Mouse (Mus musculus) neural tube, embryonic 11.5 days (tissue): Measurements from ENCODE around the gene Sec24c. TPM values are rescaled to one million over a fixed set of nuclear protein-coding genes. Genes with fewer than 3 reads are reported as not detected.

ENCODE experiments used
- ATAC-seq: fragments of 200-750 bp; cut with Nextera tagmentation; 2 replicates; pipeline ENCODE4 v1.8.0; 2017; ENCODE audit warnings: moderate number of reproducible peaks, mild to moderate bottlenecking, moderate TSS enrichment, moderate library complexity; ENCODE audit not compliant: insufficient read depth, low FRiP score, low TSS enrichment
- DNase-seq: peaks from one replicate; pipeline ENCODE4 v3.0.0-alpha.2; 2015; ENCODE audit warnings: low spot score
- H3K27ac ChIP-seq: fragments of 300-500 bp; sonication (generic); 2 replicates; pipeline ENCODE4 v1.5.1; 2014; ENCODE audit warnings: low read depth, mild to moderate bottlenecking, low read length
- H3K27me3 ChIP-seq: fragments of 300-500 bp; sonication (generic); 2 replicates; pipeline ENCODE4 v1.6.1; 2014; ENCODE audit warnings: mild to moderate bottlenecking, low read length, mixed read lengths; ENCODE audit not compliant: control insufficient read depth, insufficient read depth
- H3K36me3 ChIP-seq: fragments of 300-500 bp; sonication (generic); 2 replicates; pipeline ENCODE4 v1.6.1; 2014; ENCODE audit warnings: mild to moderate bottlenecking, low read length, moderate library complexity, mixed read lengths; ENCODE audit not compliant: control insufficient read depth, insufficient read depth
- H3K4me1 ChIP-seq: fragments of 300-500 bp; sonication (generic); 2 replicates; pipeline ENCODE4 v1.6.1; 2014; ENCODE audit warnings: low read length, mixed read lengths; ENCODE audit not compliant: control insufficient read depth, insufficient read depth
- H3K4me2 ChIP-seq: fragments of 300-500 bp; sonication (generic); 2 replicates; pipeline ENCODE4 v1.6.1; 2014; ENCODE audit warnings: low read depth, mild to moderate bottlenecking, moderate library complexity
- H3K4me3 ChIP-seq: fragments of 300-500 bp; sonication (generic); 2 replicates; pipeline ENCODE4 v1.5.1; 2014; ENCODE audit warnings: low read depth, low read length
- H3K9ac ChIP-seq: fragments of 300-500 bp; sonication (generic); 2 replicates; pipeline ENCODE4 v1.6.1; 2014; ENCODE audit warnings: mild to moderate bottlenecking, low read length
- H3K9me3 ChIP-seq: fragments of 300-500 bp; sonication (generic); 2 replicates; pipeline ENCODE4 v1.6.1; 2016; ENCODE audit warnings: low read length; ENCODE audit not compliant: control insufficient read depth
- WGBS: fragments of 180-500 bp; shearing (Covaris S2); extraction: QIAGEN DNeasy Blood & Tissue Kit; methylation state at CpG from one replicate; pipeline ENCODE4 v1.1.7; 2014; 5-methylcytosine and 5-hydroxymethylcytosine counted together
- polyA plus RNA-seq: library from polyadenylated mRNA; unstranded; fragments of >200 nt; fragmentation: Nextera tagmentation; extraction: Ambion mirVana; gene quantifications from 2 replicates; pipeline ENCODE4 v1.2.1, GENCODE M21; 2014

The Sec24c gene
- polyA plus RNA-seq, 1 experiment from 2014 or later, result 95.8 TPM

GRCm38 (mm10) chr14:20655731-20656130, 18.4 kb upstream of the Sec24c start:
- Histone ChIP-seq H3K27ac (no peak overlapping the region), H3K4me3 (no peak overlapping the region), H3K9ac (no peak overlapping the region), H3K36me3 (no peaks in the 10 kb centered on the region), H3K4me1 (no peaks in the 10 kb centered on the region), H3K4me2 (no peak overlapping the region), H3K9me3 (no peaks in the 10 kb centered on the region), H3K27me3 (no peaks in the 10 kb centered on the region)
- WGBS, result 77% methylated on average over 9 of the region's 9 CpGs
- ATAC-seq (no peak), DNase-seq (no peak)

- 55% methylated on average over 11 of the region's 11 CpGs for WGBS
- Histone ChIP-seq H3K27me3 (no peaks in the 10 kb centered on the region), H3K4me3 (no peak within 1 kb of the TSS), H3K4me1 (no peaks in the 10 kb centered on the region; the same call in 1 of the 2 replicates), H3K9me3 (no peaks in the 10 kb centered on the region), H3K36me3 (no peaks in the 10 kb centered on the region), H3K27ac (no peak within 1 kb of the TSS), H3K9ac (no peak within 1 kb of the TSS), H3K4me2 (no peak within 1 kb of the TSS)
- DNase-seq, result no peak
- no peak for ATAC-seq
Observed at GRCm38 (mm10) chr14:20656361-20656760, 17.7 kb upstream of the Sec24c start, which contains the start of gene Myoz1. Gene Myoz1, minus strand, starts transcription at chr14:20656540.

GRCm38 (mm10) chr14:20658326-20658725, 15.8 kb upstream of the Sec24c start:
- H3K9me3 ChIP-seq, result no peaks in the 10 kb centered on the region
- H3K27me3 ChIP-seq, result no peaks in the 10 kb centered on the region
- DNase-seq (no peak), ATAC-seq (no peak)
- no peak overlapping the region for H3K4me2 ChIP-seq
- H3K9ac ChIP-seq, result no peak overlapping the region
- peaks cover 6% of the 10 kb centered on the region; the same call in 1 of the 2 replicates for H3K4me1 ChIP-seq
- H3K4me3 ChIP-seq, result no peak overlapping the region
- H3K27ac ChIP-seq, result no peak overlapping the region
- H3K36me3 ChIP-seq, result no peaks in the 10 kb centered on the region

DNA sequence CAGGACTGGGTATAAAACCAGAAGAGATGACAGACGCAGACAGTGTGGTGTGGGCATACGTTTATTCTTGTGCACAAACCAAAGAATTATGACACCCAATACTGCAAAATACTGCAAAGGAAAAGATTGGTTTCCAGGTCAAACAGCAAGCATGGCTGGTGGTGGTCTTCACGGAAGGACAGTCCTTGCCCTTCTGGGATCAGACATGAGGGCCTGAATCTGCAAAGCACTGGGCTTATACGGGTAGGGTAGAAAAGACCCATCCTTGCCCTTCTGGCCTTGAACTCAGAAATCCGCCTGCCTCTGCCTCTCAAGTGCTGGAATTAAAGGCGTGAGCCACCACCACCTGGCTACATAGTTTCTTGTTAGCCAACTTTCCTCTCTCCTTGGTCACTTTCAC, 15.2 kb upstream of the Sec24c start:
- peaks cover 6% of the 10 kb centered on the region; the same call in 1 of the 2 replicates for H3K4me1 ChIP-seq
- H3K36me3 ChIP-seq, result no peaks in the 10 kb centered on the region
- ATAC-seq, result no peak
- H3K9me3 ChIP-seq, result no peaks in the 10 kb centered on the region
- no peak overlapping the region for H3K27ac ChIP-seq
- H3K4me3 ChIP-seq, result no peak overlapping the region
- no peaks in the 10 kb centered on the region for H3K27me3 ChIP-seq
- no peak for DNase-seq
- 90% methylated on average over 6 of the region's 6 CpGs for WGBS
- no peak overlapping the region for H3K9ac ChIP-seq
- H3K4me2 ChIP-seq, result no peak overlapping the region

GRCm38 (mm10) chr14:20659687-20660086, 14.4 kb upstream of the Sec24c start:
- DNase-seq, result no peak
- H3K9me3 ChIP-seq, result no peaks in the 10 kb centered on the region
- no peak overlapping the region for H3K4me3 ChIP-seq
- no peak overlapping the region; the same call in 1 of the 2 replicates for H3K9ac ChIP-seq
- no peaks in the 10 kb centered on the region for H3K27me3 ChIP-seq
- H3K36me3 ChIP-seq, result no peaks in the 10 kb centered on the region
- ATAC-seq, result no peak
- no peak overlapping the region for H3K4me2 ChIP-seq
- WGBS, result 92% methylated on average over 7 of the region's 7 CpGs
- no peak overlapping the region for H3K27ac ChIP-seq
- H3K4me1 ChIP-seq, result peaks cover 6% of the 10 kb centered on the region; the same call in 1 of the 2 replicates

- peak overlapping the region; percentile 73 for H3K9ac ChIP-seq
Observed at GRCm38 (mm10) chr14:20660827-20661660, 13.1 kb upstream of the Sec24c start.

DNA sequence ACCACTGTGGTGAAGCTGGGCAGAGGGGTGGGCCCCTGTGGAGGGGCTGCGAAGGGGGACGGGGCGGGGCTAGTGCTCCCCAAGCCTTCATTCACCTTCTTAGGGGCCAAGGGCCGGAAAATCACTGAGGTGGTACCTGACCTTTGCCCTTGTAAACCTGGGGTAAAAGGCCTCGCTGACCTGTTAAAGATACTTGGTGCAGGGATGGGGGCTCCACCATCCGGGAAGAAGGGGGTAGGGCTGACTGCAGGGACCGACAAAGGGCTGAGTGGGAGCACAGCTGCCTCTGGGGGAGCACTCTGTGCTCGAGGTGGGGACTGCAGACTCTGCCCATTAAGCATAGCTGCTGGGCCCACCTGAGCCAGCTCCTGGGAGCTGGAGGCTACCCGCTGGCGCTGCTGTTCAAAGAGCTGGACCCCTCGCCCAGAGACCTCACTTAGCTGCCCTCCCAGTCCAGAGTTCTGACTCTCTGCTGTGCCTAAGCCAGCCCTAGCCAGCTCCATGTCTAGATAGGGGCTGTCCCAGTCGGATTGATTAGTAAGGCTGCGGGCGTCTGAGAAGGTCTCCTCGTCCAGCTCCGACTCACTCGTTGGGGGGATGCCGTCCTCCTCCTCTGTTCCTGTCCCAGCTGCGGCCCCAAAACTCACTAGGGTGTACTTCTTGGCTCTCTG, 12.3 kb upstream of the Sec24c start:
- Histone ChIP-seq H3K4me3 (peak overlapping the region; percentile 56), H3K9ac (peak overlapping the region; percentile 73), H3K4me2 (peak overlapping the region; percentile 86), H3K4me1 (peaks cover 6% of the 10 kb centered on the region; the same call in 1 of the 2 replicates), H3K27me3 (no peaks in the 10 kb centered on the region), H3K36me3 (no peaks in the 10 kb centered on the region), H3K27ac (peak overlapping the region; percentile 65; the same call in 1 of the 2 replicates), H3K9me3 (no peaks in the 10 kb centered on the region)
- DNase-seq (peak; percentile 47), ATAC-seq (peak; percentile 48)
- 9% methylated on average over 19 of the region's 19 CpGs for WGBS

More at GRCm38 (mm10) chr14:20660827-20661660, 13.1 kb upstream of the Sec24c start:
- H3K4me3 ChIP-seq, result peak overlapping the region; percentile 56
- DNase-seq (peak; percentile 93), ATAC-seq (peak; percentile 82)
- peaks cover 6% of the 10 kb centered on the region; the same call in 1 of the 2 replicates for H3K4me1 ChIP-seq
- no peaks in the 10 kb centered on the region for H3K36me3 ChIP-seq
- peak overlapping the region; percentile 65 for H3K27ac ChIP-seq
- WGBS, result 1% methylated on average over 51 of the region's 52 CpGs
- no peaks in the 10 kb centered on the region for H3K9me3 ChIP-seq
- H3K4me2 ChIP-seq, result peak overlapping the region; percentile 86
- H3K27me3 ChIP-seq, result no peaks in the 10 kb centered on the region

DNA sequence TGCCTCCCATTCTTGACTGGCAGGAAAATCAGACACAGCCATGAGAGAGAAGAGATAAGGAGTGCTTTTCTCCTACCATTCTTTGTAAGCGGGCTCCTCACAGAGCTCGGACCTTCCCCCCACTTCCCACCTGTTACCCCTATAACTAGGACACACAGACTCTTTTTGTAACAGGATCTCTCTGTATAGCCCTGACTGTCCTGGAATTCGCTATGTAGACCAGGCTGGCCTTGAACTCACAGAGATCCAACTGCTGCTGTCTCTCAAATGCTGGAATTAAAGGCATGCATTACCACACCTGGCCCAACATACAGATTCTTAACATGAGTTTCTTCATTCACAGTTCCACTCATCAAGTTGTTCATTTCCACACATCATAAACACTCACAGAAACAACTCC, 11.4 kb upstream of the Sec24c start:
- H3K9me3 ChIP-seq, result no peaks in the 10 kb centered on the region
- ATAC-seq, result no peak
- H3K9ac ChIP-seq, result no peak overlapping the region
- H3K4me2 ChIP-seq, result no peak overlapping the region
- H3K4me1 ChIP-seq, result peaks cover 6% of the 10 kb centered on the region; the same call in 1 of the 2 replicates
- no peaks in the 10 kb centered on the region for H3K36me3 ChIP-seq
- H3K27me3 ChIP-seq, result 0 out of 2 replicates have a peak, but pooled peaks cover 2% of the 10 kb centered on the region
- DNase-seq, result no peak
- peak overlapping the region; percentile 56; the same call in 1 of the 2 replicates for H3K4me3 ChIP-seq
- H3K27ac ChIP-seq, result no peak overlapping the region
- 76% methylated on average over 3 of the region's 3 CpGs for WGBS
